Mouse (Mus musculus) gastrocnemius, adult 18-20 months (tissue): ENCODE data around the gene Plk5. TPM values are rescaled to one million over a fixed set of nuclear protein-coding genes. Genes with fewer than 3 reads are reported as not detected.

ENCODE experiments used
- DNase-seq: peaks from one replicate; pipeline ENCODE4 v3.0.0; 2021; ENCODE audit warnings: low spot score
- microRNA-seq: library from miRNA; unstranded; fragments of <30 nt; microRNA quantifications from one replicate; pipeline ENCODE4 v1.2.0, GENCODE M21; 2021
- total RNA-seq, 2 experiments: library from RNA; stranded (reverse); gene quantifications; 2 replicates each; pipeline ENCODE4 v1.2.3; 2021

Gene Plk5
- total RNA-seq, 2 experiments from 2014 or later: 0.09 to 0.11 TPM

- DNase-seq: peak; percentile 44
Measured at GRCm38 (mm10) chr10:80412656-80413541, 56.6 kb downstream of the Plk5 start.

Small RNA genes within 50 kb of the gene (microRNA-seq; reads per million reads assigned to microRNA genes)
- gene Gm22721: not detected

Other genes with a start within 250 kb of the Plk5 start
- 100 to 1,000 TPM; 145 to 148 TPM for gene Stk11, start 240.7 kb upstream of the Plk5 start, total RNA-seq
- 100 to 1,000 TPM; 573 to 611 TPM for gene Atp5d, start 217.8 kb upstream of the Plk5 start, total RNA-seq
- gene Cbarp, start 215.6 kb upstream of the Plk5 start, total RNA-seq: 1 to 10 TPM; 1.6 to 1.9 TPM
- gene Midn, start 208.2 kb upstream of the Plk5 start, total RNA-seq: 10 to 100 TPM; 40.6 to 47.9 TPM
- 10 to 100 TPM; 28.9 to 37.5 TPM for gene Cirbp, start 190.5 kb upstream of the Plk5 start, total RNA-seq
- 1 to 10 TPM; 5.4 to 6.5 TPM for gene 1600002K03Rik, start 183.5 kb upstream of the Plk5 start, total RNA-seq
- under 1 TPM; 0.24 to 0.48 TPM for gene Efna2, start 177.0 kb upstream of the Plk5 start, total RNA-seq
- 10 to 100 TPM; 13.8 to 13.9 TPM for gene Mum1, start 130.0 kb upstream of the Plk5 start, total RNA-seq
- gene Ndufs7, start 107.3 kb upstream of the Plk5 start, total RNA-seq: 100 to 1,000 TPM; 578 to 613 TPM
- 10 to 100 TPM; 27.4 to 28.7 TPM for gene Gamt, start 95.4 kb upstream of the Plk5 start, total RNA-seq
- 10 to 100 TPM; 34.2 to 38.8 TPM for gene Dazap1, start 95.0 kb upstream of the Plk5 start, total RNA-seq
- 100 to 1,000 TPM; 703 to 778 TPM for gene Rps15, start 64.0 kb upstream of the Plk5 start, total RNA-seq
- under 1 TPM; 0.18 to 0.31 TPM for gene Apc2, start 60.5 kb upstream of the Plk5 start, total RNA-seq
- 1 to 10 TPM; 6.8 to 7.1 TPM for gene 2310011J03Rik, start 35.9 kb upstream of the Plk5 start, total RNA-seq
- gene Pcsk4, start 27.0 kb upstream of the Plk5 start, total RNA-seq: under 1 TPM; 0.78 to 0.97 TPM
- gene Reep6, start 26.5 kb upstream of the Plk5 start, total RNA-seq: 1 to 10 TPM; 3.4 to 4.1 TPM
- 10 to 100 TPM; 32.5 to 37.0 TPM for gene Adamtsl5, start 8.0 kb upstream of the Plk5 start, total RNA-seq
- 1 to 10 TPM; 4.0 to 4.6 TPM for gene Mex3d, start 31.2 kb downstream of the Plk5 start, total RNA-seq
- gene Mbd3, start 43.1 kb downstream of the Plk5 start, total RNA-seq: 100 to 1,000 TPM; 108 to 127 TPM
- gene Uqcr11, start 50.4 kb downstream of the Plk5 start, total RNA-seq: 100 to 1,000 TPM; 831 to 847 TPM
- gene Tcf3, start 77.2 kb downstream of the Plk5 start, total RNA-seq: 10 to 100 TPM; 11.2 to 11.3 TPM
- not detected for gene Onecut3, start 138.4 kb downstream of the Plk5 start, total RNA-seq
- gene Atp8b3, start 182.7 kb downstream of the Plk5 start, total RNA-seq: not detected
- 10 to 100 TPM in 1 of 2 experiments, 1 to 10 TPM in 1; 9.6 to 11.1 TPM for gene Rexo1, start 205.1 kb downstream of the Plk5 start, total RNA-seq
- gene Klf16, start 220.9 kb downstream of the Plk5 start, total RNA-seq: 1 to 10 TPM; 1.5 to 1.9 TPM
- gene Abhd17a, start 233.9 kb downstream of the Plk5 start, total RNA-seq: 10 to 100 TPM; 62.4 to 64.3 TPM
- gene Scamp4, start 246.4 kb downstream of the Plk5 start, total RNA-seq: 10 to 100 TPM; 19.0 to 20.1 TPM
- gene Adat3, start 246.4 kb downstream of the Plk5 start, total RNA-seq: under 1 TPM in 1 of 2 experiments, not detected in 1; 0.69 TPM
- gene Gm49322, start 249.6 kb downstream of the Plk5 start, total RNA-seq: under 1 TPM; 0.14 to 0.26 TPM